Mouse (Mus musculus) stomach, postnatal 0 days (tissue): ENCODE data around the gene Cd40.

Experiments used
- CTCF ChIP-seq: IDR thresholded peaks from 2 replicates; pipeline ENCODE4 v1.5.1; 2016; ENCODE audit warnings: antibody characterized with exemption, low read depth, mild to moderate bottlenecking, moderate library complexity
- EP300 ChIP-seq: optimal IDR thresholded peaks from 2 replicates; pipeline ENCODE3; 2016; ENCODE audit warnings: antibody characterized with exemption

- TF ChIP-seq CTCF (no peak), EP300 (no peak)
These were observed 40.5 kb upstream of the Cd40 start for GRCm38 (mm10) chr2:165014935-165015334.
